Mouse (Mus musculus): Measurements from ENCODE around the gene Grik5. TPM values are rescaled to one million over a fixed set of nuclear protein-coding genes. Genes with fewer than 3 reads are reported as not detected.

Grik5 gene
- polyA plus RNA-seq, 1 experiment from 2014 or later: 1.7 TPM

DNA sequence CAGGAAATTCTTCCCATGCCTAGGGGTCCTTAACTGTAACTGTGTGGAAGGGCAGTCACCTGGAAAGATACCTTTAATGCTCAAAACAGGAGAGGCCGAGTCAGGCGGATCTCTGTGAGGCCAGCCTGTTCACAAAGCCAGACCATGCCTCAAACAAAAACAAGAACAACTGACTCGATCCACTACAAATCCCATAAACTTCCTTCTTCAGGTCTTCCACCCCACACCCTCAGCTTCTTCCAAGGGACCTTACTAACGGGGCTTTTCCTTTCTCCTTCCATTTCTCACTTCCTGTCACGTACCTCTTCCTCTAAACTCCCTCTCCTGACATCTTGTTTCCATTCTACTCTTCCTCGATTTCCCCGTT is 4.1 kb upstream of the Grik5 start:
- peak overlapping the region; percentile 66 for H3K9ac ChIP-seq (ENCODE audit: low read length)
- no peak for DNase-seq (ENCODE audit: low spot score)
- TF ChIP-seq CTCF (IDR thresholded peaks at IDR 0.05; ENCODE audit: low read depth): no peak
- 14% methylated on average over 7 of the region's 7 CpGs for WGBS
- H3K27ac ChIP-seq (replicated peaks): peak overlapping the region; percentile 92
- no peaks in the 10 kb centered on the region for H3K9me3 ChIP-seq (ENCODE audit: control insufficient read depth, low read length)
- peaks cover 17% of the 10 kb centered on the region for H3K36me3 ChIP-seq (ENCODE audit: control insufficient read depth, insufficient read depth, low read length)
- peak overlapping the region; percentile 62 for H3K4me2 ChIP-seq (replicated peaks; ENCODE audit: low read depth)
- H3K27me3 ChIP-seq (ENCODE audit: control insufficient read depth, insufficient read depth, low read length): no peaks in the 10 kb centered on the region
- no peak for ATAC-seq (ENCODE audit: low FRiP score, low TSS enrichment)
- no peaks in the 10 kb centered on the region for H3K4me1 ChIP-seq (replicated peaks; ENCODE audit: control insufficient read depth, insufficient read depth)
- H3K4me3 ChIP-seq (ENCODE audit: low read depth, low read length): peak overlapping the region; percentile 39

DNA sequence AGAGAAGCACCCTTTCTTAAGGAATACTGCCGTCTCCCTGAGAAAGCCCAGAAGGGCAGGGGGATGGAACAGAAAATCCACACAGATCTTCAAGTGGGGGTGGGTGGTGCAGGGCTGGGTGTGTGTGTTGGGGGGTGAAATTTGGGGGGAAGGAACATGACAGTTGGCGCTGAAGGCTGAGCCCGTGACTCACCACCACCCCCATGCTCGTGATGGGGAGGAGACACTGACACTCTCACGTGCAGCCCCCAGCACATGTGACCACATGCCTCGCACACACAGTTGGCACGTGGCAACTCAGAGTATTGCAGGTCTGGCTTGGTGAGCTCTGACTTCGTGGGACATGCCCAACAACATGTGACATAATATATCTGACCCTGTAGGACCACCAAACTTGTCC is 1.8 kb upstream of the Grik5 start:
- Histone ChIP-seq H3K27me3 (ENCODE audit: control insufficient read depth, insufficient read depth, low read length) (no peaks in the 10 kb centered on the region), H3K4me2 (replicated peaks; ENCODE audit: low read depth) (no peak overlapping the region), H3K9ac (ENCODE audit: low read length) (no peak overlapping the region), H3K27ac (replicated peaks) (no peak overlapping the region), H3K4me3 (ENCODE audit: low read depth, low read length) (no peak overlapping the region), H3K4me1 (replicated peaks; ENCODE audit: control insufficient read depth, insufficient read depth) (0 out of 2 replicates have a peak, but pooled peaks cover 2% of the 10 kb centered on the region), H3K9me3 (ENCODE audit: control insufficient read depth, low read length) (no peaks in the 10 kb centered on the region), H3K36me3 (ENCODE audit: control insufficient read depth, insufficient read depth, low read length) (no peaks in the 10 kb centered on the region)
- TF ChIP-seq EP300 (optimal IDR thresholded peaks at IDR 0.05) (no peak), CTCF (IDR thresholded peaks at IDR 0.05; ENCODE audit: low read depth) (no peak)
- DNase-seq (ENCODE audit: low spot score): no peak
- 78% methylated on average over 8 of the region's 8 CpGs for WGBS
- no peak for ATAC-seq (ENCODE audit: low FRiP score, low TSS enrichment)

DNA sequence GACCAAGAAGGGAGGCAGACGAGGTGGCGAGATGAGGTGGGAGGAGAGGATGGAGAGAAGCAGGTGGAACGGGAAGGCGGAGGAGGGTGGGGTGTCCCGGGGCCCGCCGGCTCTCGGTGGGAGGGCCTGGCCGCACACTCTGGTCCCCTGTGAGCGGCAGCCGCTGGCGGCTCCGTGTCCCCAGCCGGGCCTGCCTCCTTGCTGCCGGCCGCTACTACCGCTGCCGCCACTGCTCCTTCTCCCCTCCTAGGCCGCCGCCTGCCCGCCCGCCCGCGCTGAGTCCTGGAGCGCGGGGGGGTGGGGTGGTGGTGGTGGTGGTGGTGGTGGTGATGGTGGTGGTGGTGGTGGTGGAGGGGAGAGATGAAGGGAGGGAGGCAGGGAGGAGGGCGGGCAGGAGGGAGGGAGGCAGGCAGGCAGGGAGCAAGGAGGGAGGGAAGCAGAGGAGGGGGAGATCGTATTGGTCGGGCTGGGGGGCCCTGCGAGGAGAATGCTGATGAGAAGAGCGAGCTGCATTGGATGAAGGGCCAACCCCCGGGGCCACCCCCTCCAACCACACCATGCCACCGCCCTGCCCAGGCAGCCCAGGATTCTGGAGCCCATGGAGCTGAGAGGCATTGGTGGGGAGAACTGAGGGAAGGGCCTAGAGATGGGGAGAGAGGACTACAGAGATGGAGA is 707 bp upstream of the Grik5 start:
- peak overlapping the region; percentile 53 for H3K4me3 ChIP-seq (ENCODE audit: low read depth, low read length)
- WGBS: 6% methylated on average over 8 of the region's 33 CpGs
- H3K9me3 ChIP-seq (ENCODE audit: control insufficient read depth, low read length): no peaks in the 10 kb centered on the region
- no peaks in the 10 kb centered on the region for H3K27me3 ChIP-seq (ENCODE audit: control insufficient read depth, insufficient read depth, low read length)
- ATAC-seq (ENCODE audit: low FRiP score, low TSS enrichment): no peak
- H3K27ac ChIP-seq (replicated peaks): peak overlapping the region; percentile 45; the same call in 1 of the 2 replicates
- H3K4me2 ChIP-seq (replicated peaks; ENCODE audit: low read depth): peak overlapping the region; percentile 83
- peak overlapping the region; percentile 74 for H3K9ac ChIP-seq (ENCODE audit: low read length)
- TF ChIP-seq EP300 (optimal IDR thresholded peaks at IDR 0.05) (no peak), CTCF (IDR thresholded peaks at IDR 0.05; ENCODE audit: low read depth) (0 out of 2 replicates have a peak, but pooled peaks have one; percentile 5)
- H3K36me3 ChIP-seq (ENCODE audit: control insufficient read depth, insufficient read depth, low read length): peaks cover 3% of the 10 kb centered on the region; the same call in 1 of the 2 replicates
- peak; percentile 59 for DNase-seq (ENCODE audit: low spot score)
- 0 out of 2 replicates have a peak, but pooled peaks cover 2% of the 10 kb centered on the region for H3K4me1 ChIP-seq (replicated peaks; ENCODE audit: control insufficient read depth, insufficient read depth)

DNA sequence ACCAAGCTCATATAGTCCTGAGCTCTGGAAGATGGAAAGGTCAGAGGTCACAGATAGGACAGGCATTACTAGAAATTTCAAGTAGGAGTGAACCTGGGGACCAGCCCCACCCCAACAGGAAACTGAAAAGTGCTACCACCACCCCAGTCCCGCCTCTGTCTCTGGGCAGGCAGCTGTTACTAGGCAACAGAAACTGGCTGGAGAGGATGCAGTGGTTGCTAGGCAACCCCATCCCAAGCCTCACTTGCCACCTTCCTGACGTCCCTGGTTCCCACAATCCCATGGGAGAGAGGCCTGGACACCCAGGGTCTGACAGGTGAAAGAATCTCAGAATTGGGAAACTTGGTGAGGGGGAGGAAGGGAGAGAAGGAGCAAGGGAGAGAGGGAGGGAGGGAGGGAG is 3.4 kb downstream of the Grik5 start:
- ATAC-seq (ENCODE audit: low FRiP score, low TSS enrichment) (no peak), DNase-seq (ENCODE audit: low spot score) (no peak)
- Histone ChIP-seq H3K27ac (replicated peaks) (no peak overlapping the region), H3K9me3 (ENCODE audit: control insufficient read depth, low read length) (no peaks in the 10 kb centered on the region), H3K4me1 (replicated peaks; ENCODE audit: control insufficient read depth, insufficient read depth) (0 out of 2 replicates have a peak, but pooled peaks cover 2% of the 10 kb centered on the region), H3K27me3 (ENCODE audit: control insufficient read depth, insufficient read depth, low read length) (no peaks in the 10 kb centered on the region), H3K4me2 (replicated peaks; ENCODE audit: low read depth) (no peak overlapping the region), H3K4me3 (ENCODE audit: low read depth, low read length) (no peak overlapping the region), H3K9ac (ENCODE audit: low read length) (no peak overlapping the region), H3K36me3 (ENCODE audit: control insufficient read depth, insufficient read depth, low read length) (peaks cover 5% of the 10 kb centered on the region; the same call in 1 of the 2 replicates)
- 35% methylated on average over 2 of the region's 2 CpGs for WGBS
- TF ChIP-seq CTCF (IDR thresholded peaks at IDR 0.05; ENCODE audit: low read depth) (no peak), EP300 (optimal IDR thresholded peaks at IDR 0.05) (no peak)

DNA sequence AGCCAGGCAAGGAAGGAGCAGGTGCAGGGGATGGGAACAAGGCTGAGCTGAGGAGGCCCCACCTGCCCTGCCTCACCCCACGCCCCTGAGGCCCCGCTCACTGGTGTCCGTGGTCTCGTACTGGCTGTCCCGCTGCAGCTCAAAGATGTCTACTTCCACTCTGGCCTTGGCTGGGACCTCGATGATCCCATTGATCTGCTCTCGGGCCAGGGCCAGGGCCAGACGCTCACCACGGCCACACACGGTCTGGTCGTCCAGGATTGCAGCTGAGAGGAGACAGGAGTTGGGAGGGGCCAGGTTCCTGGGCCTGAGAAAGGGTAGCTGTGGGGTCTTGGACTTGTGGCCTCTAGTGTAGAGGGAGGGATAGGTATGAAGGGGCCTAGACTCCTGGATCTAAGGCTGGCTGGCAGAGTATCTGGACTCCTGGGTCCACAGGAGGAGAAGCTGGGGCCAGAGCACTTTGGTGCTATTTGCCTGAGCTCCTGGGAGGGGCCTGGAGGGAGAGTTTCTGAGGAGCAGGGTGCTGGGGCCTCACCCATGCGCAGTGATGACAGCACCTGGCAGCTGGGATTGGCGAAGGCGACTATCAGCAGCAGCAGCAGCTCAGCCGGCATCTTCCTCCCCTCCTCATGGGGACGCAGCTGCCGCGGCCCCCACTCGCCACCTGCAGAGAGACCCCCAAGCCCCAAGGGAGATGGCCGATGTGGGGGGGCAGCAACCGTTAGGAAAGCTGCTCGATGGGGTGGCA is 4.1 kb downstream of the Grik5 start:
- no peak overlapping the region for H3K4me3 ChIP-seq (ENCODE audit: low read depth, low read length)
- WGBS: 86% methylated on average over 22 of the region's 22 CpGs
- H3K36me3 ChIP-seq (ENCODE audit: control insufficient read depth, insufficient read depth, low read length): peaks cover 5% of the 10 kb centered on the region; the same call in 1 of the 2 replicates
- ATAC-seq (ENCODE audit: low FRiP score, low TSS enrichment): no peak
- H3K9me3 ChIP-seq (ENCODE audit: control insufficient read depth, low read length): no peaks in the 10 kb centered on the region
- H3K4me1 ChIP-seq (replicated peaks; ENCODE audit: control insufficient read depth, insufficient read depth): 0 out of 2 replicates have a peak, but pooled peaks cover 2% of the 10 kb centered on the region
- H3K9ac ChIP-seq (ENCODE audit: low read length): no peak overlapping the region
- H3K27ac ChIP-seq (replicated peaks): no peak overlapping the region
- DNase-seq (ENCODE audit: low spot score): no peak
- no peaks in the 10 kb centered on the region for H3K27me3 ChIP-seq (ENCODE audit: control insufficient read depth, insufficient read depth, low read length)
- TF ChIP-seq CTCF (IDR thresholded peaks at IDR 0.05; ENCODE audit: low read depth) (no peak), EP300 (optimal IDR thresholded peaks at IDR 0.05) (no peak)
- no peak overlapping the region for H3K4me2 ChIP-seq (replicated peaks; ENCODE audit: low read depth)

DNA sequence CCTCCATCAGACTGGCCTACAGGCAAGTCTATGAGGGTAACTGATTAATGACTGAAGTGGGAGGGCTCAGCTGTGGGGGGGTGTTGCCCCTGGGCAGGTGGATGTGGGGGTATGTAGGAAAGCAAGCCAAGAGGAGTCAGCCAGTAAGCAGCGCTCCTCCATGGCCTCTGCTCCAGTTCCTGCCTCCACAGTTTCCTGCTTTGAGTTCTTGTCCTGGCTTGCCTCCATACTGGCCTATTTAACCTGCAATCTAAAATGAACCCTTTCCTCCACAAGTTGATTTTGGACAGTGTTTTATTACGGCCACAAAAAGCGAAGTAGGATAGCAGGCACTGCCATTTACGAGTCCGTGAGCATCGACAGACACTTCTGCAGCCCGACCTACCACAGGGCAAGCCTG is 4.8 kb downstream of the Grik5 start:
- no peak for ATAC-seq (ENCODE audit: low FRiP score, low TSS enrichment)
- peaks cover 5% of the 10 kb centered on the region; the same call in 1 of the 2 replicates for H3K36me3 ChIP-seq (ENCODE audit: control insufficient read depth, insufficient read depth, low read length)

More for the DNA sequence above, 4.8 kb downstream of the Grik5 start:
- DNase-seq (ENCODE audit: low spot score): no peak
- Histone ChIP-seq H3K4me1 (replicated peaks; ENCODE audit: control insufficient read depth, insufficient read depth) (0 out of 2 replicates have a peak, but pooled peaks cover 2% of the 10 kb centered on the region), H3K27ac (replicated peaks) (no peak overlapping the region), H3K4me2 (replicated peaks; ENCODE audit: low read depth) (no peak overlapping the region), H3K4me3 (ENCODE audit: low read depth, low read length) (no peak overlapping the region), H3K27me3 (ENCODE audit: control insufficient read depth, insufficient read depth, low read length) (no peaks in the 10 kb centered on the region), H3K9me3 (ENCODE audit: control insufficient read depth, low read length) (no peaks in the 10 kb centered on the region), H3K9ac (ENCODE audit: low read length) (no peak overlapping the region)
- TF ChIP-seq EP300 (optimal IDR thresholded peaks at IDR 0.05) (no peak), CTCF (IDR thresholded peaks at IDR 0.05; ENCODE audit: low read depth) (no peak)
- 80% methylated on average over 7 of the region's 7 CpGs for WGBS
